Mouse (Mus musculus): ENCODE data around the gene Lrrc57. TPM values are rescaled to one million over a fixed set of nuclear protein-coding genes. Genes with fewer than 3 reads are reported as not detected.

The Lrrc57 gene
- total and polyA plus RNA-seq, 2 experiments = 6.3 to 8.7 TPM

- Histone ChIP-seq H3K27ac (replicated peaks; ENCODE audit: insufficient read depth, low read depth, low read length) (no peak overlapping the region), H3K4me1 (ENCODE audit: control insufficient read depth, insufficient read depth, low read length) (0 out of 2 replicates have a peak, but pooled peaks cover 1% of the 10 kb centered on the region), H3K9ac (ENCODE audit: low read depth, low read length) (no peak overlapping the region), H3K79me2 (ENCODE audit: control insufficient read depth, insufficient read depth, low read length) (no peaks in the 10 kb centered on the region), H3K36me3 (ENCODE audit: control insufficient read depth, insufficient read depth, low read length) (no peaks in the 10 kb centered on the region), H3K27me3 (ENCODE audit: control insufficient read depth, insufficient read depth, low read length) (no peaks in the 10 kb centered on the region), H3K4me3 (ENCODE audit: insufficient read depth, low read depth, low read length) (no peak overlapping the region)
- 78% methylated on average over 2 of the region's 2 CpGs for WGBS
- DNase-seq (ENCODE audit: extremely low read depth, low read depth, low spot score) = no peak
- TF ChIP-seq CTCF (IDR thresholded peaks at IDR 0.05; ENCODE audit: low read depth, low read length) = no peak
- TF ChIP-seq POLR2A (IDR thresholded peaks at IDR 0.05; ENCODE audit: extremely low read depth, insufficient read depth, low read length) = no peak
These were observed 22.2 kb upstream of the Lrrc57 start for GRCm38 (mm10) chr2:120631521-120631920.

GRCm38 (mm10) chr2:120630655-120631054, 21.3 kb upstream of the Lrrc57 start:
- no peaks in the 10 kb centered on the region for H3K79me2 ChIP-seq (ENCODE audit: control insufficient read depth, insufficient read depth, low read length)
- WGBS = 61% methylated on average over 2 of the region's 2 CpGs
- no peak for DNase-seq (ENCODE audit: extremely low read depth, low read depth, low spot score)
- no peaks in the 10 kb centered on the region for H3K36me3 ChIP-seq (ENCODE audit: control insufficient read depth, insufficient read depth, low read length)
- TF ChIP-seq POLR2A (IDR thresholded peaks at IDR 0.05; ENCODE audit: extremely low read depth, insufficient read depth, low read length) (no peak), CTCF (IDR thresholded peaks at IDR 0.05; ENCODE audit: low read depth, low read length) (no peak)
- no peak overlapping the region for H3K27ac ChIP-seq (replicated peaks; ENCODE audit: insufficient read depth, low read depth, low read length)
- 0 out of 2 replicates have a peak, but pooled peaks cover 1% of the 10 kb centered on the region for H3K4me1 ChIP-seq (ENCODE audit: control insufficient read depth, insufficient read depth, low read length)
- H3K9ac ChIP-seq (ENCODE audit: low read depth, low read length) = no peak overlapping the region
- H3K27me3 ChIP-seq (ENCODE audit: control insufficient read depth, insufficient read depth, low read length) = no peaks in the 10 kb centered on the region
- no peak overlapping the region for H3K4me3 ChIP-seq (ENCODE audit: insufficient read depth, low read depth, low read length)

- Histone ChIP-seq H3K4me1 (ENCODE audit: control insufficient read depth, insufficient read depth, low read length) (0 out of 2 replicates have a peak, but pooled peaks cover 1% of the 10 kb centered on the region), H3K9ac (ENCODE audit: low read depth, low read length) (no peak overlapping the region), H3K36me3 (ENCODE audit: control insufficient read depth, insufficient read depth, low read length) (no peaks in the 10 kb centered on the region), H3K79me2 (ENCODE audit: control insufficient read depth, insufficient read depth, low read length) (no peaks in the 10 kb centered on the region), H3K4me3 (ENCODE audit: insufficient read depth, low read depth, low read length) (no peak overlapping the region), H3K27ac (replicated peaks; ENCODE audit: insufficient read depth, low read depth, low read length) (no peak overlapping the region), H3K27me3 (ENCODE audit: control insufficient read depth, insufficient read depth, low read length) (no peaks in the 10 kb centered on the region)
- TF ChIP-seq POLR2A (IDR thresholded peaks at IDR 0.05; ENCODE audit: extremely low read depth, insufficient read depth, low read length) (no peak), CTCF (IDR thresholded peaks at IDR 0.05; ENCODE audit: low read depth, low read length) (no peak)
- DNase-seq (ENCODE audit: extremely low read depth, low read depth, low spot score) = no peak
- 22% methylated on average over 2 of the region's 2 CpGs for WGBS
These were observed 20.9 kb upstream of the Lrrc57 start for GRCm38 (mm10) chr2:120630246-120630645.

GRCm38 (mm10) chr2:120628886-120629735, 19.8 kb upstream of the Lrrc57 start, which contains the start of gene Stard9:
Gene Stard9 (plus strand): TSS chr2:120629121.
- Histone ChIP-seq H3K9ac (ENCODE audit: low read depth, low read length) (peak within 1 kb of the TSS; percentile 55), H3K79me2 (ENCODE audit: control insufficient read depth, insufficient read depth, low read length) (no peaks in the 10 kb centered on the region), H3K27ac (replicated peaks; ENCODE audit: insufficient read depth, low read depth, low read length) (peak within 1 kb of the TSS; percentile 13; the same call in 1 of the 2 replicates), H3K4me1 (ENCODE audit: control insufficient read depth, insufficient read depth, low read length) (0 out of 2 replicates have a peak, but pooled peaks cover 1% of the 10 kb centered on the region), H3K36me3 (ENCODE audit: control insufficient read depth, insufficient read depth, low read length) (no peaks in the 10 kb centered on the region), H3K4me3 (ENCODE audit: insufficient read depth, low read depth, low read length) (peak within 1 kb of the TSS; percentile 72), H3K27me3 (ENCODE audit: control insufficient read depth, insufficient read depth, low read length) (no peaks in the 10 kb centered on the region)
- TF ChIP-seq CTCF (IDR thresholded peaks at IDR 0.05; ENCODE audit: low read depth, low read length) = no peak
- no peak for TF ChIP-seq POLR2A (IDR thresholded peaks at IDR 0.05; ENCODE audit: extremely low read depth, insufficient read depth, low read length)
- 6% methylated on average over 36 of the region's 36 CpGs for WGBS
- peak; percentile 88 for DNase-seq (ENCODE audit: extremely low read depth, low read depth, low spot score)

- no peak overlapping the region for H3K27ac ChIP-seq (replicated peaks; ENCODE audit: insufficient read depth, low read depth, low read length)
- 0 out of 2 replicates have a peak, but pooled peaks cover 1% of the 10 kb centered on the region for H3K4me1 ChIP-seq (ENCODE audit: control insufficient read depth, insufficient read depth, low read length)
- no peak overlapping the region for H3K9ac ChIP-seq (ENCODE audit: low read depth, low read length)
- H3K79me2 ChIP-seq (ENCODE audit: control insufficient read depth, insufficient read depth, low read length) = no peaks in the 10 kb centered on the region
- H3K27me3 ChIP-seq (ENCODE audit: control insufficient read depth, insufficient read depth, low read length) = no peaks in the 10 kb centered on the region
- DNase-seq (ENCODE audit: extremely low read depth, low read depth, low spot score) = no peak
- TF ChIP-seq POLR2A (IDR thresholded peaks at IDR 0.05; ENCODE audit: extremely low read depth, insufficient read depth, low read length) (no peak), CTCF (IDR thresholded peaks at IDR 0.05; ENCODE audit: low read depth, low read length) (no peak)
- H3K4me3 ChIP-seq (ENCODE audit: insufficient read depth, low read depth, low read length) = no peak overlapping the region
- H3K36me3 ChIP-seq (ENCODE audit: control insufficient read depth, insufficient read depth, low read length) = no peaks in the 10 kb centered on the region
- WGBS = 30% methylated on average over 10 of the region's 10 CpGs
These were observed 19.0 kb upstream of the Lrrc57 start for GRCm38 (mm10) chr2:120628076-120628865.
